Mouse (Mus musculus) G1E (cell line): ENCODE measurements at regions not wholly inside any gene's neighbourhood (a gene's known extent, or its start where the extent isn't known, plus 50 kb on each side); places are given as distances from the start of the nearest gene placed in this dataset.

Source experiments
- CTCF ChIP-seq: IDR thresholded peaks from 2 replicates; pipeline ENCODE4 v1.5.1; 2012; ENCODE audit warnings: low read depth, low read length, inconsistent platforms, mixed read lengths
- POLR2AphosphoS5 ChIP-seq: IDR thresholded peaks from 2 replicates; pipeline ENCODE4 v1.6.1; 2012; ENCODE audit warnings: low read depth, low read length, inconsistent platforms; ENCODE audit not compliant: insufficient replicate concordance
- TAL1 ChIP-seq: conservative IDR thresholded peaks from 2 replicates; pipeline ENCODE4 v1.6.1; 2012; ENCODE audit warnings: low read depth, low read length, inconsistent platforms, mixed read lengths

- no peak for TF ChIP-seq CTCF
- TF ChIP-seq TAL1: no peak
- no peak for TF ChIP-seq POLR2AphosphoS5
Observed at GRCm38 (mm10) chr7:123823976-123824375, 158.7 kb upstream of the Hs3st4 start.
